Mouse (Mus musculus) c-Kit-positive CD71-negative TER-119-negative erythroid progenitor cells, embryonic 14.5 days (primary cell): ENCODE measurements at regions not wholly inside any gene's neighbourhood (a gene's known extent, or its start where the extent isn't known, plus 50 kb on each side); places are given as distances from the start of the nearest gene placed in this dataset.

Experiments
- DNase-seq: peaks from one replicate; pipeline ENCODE4 v3.0.0-alpha.2; 2013; ENCODE audit warnings: low read depth

DNA sequence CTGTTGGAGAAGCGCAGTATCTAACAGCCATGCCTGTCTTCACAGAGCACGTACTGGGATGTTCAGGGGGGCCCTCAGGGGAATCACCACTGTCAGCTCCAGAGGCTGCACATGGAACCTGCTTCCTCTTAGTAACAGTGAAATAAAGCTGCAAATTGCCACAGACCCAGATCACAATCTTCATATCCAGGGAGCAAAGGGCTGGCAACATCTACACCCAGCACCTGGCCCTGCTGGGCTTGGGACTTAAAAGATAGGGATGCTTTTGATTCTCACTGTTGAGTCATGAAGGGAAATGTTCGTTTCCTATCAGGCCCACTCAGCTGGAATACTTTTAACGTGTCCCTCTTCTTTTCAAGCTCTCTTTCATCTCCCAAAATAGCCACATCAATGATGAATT is 322.4 kb upstream of the Trib2 start:
- no peak for DNase-seq

DNA sequence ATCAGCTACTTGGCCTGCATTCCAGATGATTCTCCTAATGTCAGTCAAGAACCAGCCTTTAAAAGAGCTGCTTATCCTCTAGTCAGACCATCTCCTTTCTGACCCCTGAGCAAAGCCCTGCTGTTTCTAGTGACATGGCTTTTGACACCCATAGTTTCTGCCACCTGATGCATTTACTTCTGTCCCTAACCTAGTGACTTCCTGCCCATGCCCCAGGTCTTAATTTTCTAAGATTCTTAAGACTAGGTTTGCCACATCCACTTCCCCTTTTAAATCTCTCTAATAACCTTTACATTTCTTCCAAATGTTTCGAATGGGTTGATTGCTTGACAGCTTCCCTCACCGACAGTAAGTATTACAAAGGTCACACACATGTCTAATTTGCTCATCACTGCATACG is 321.1 kb upstream of the Trib2 start:
- no peak for DNase-seq

DNA sequence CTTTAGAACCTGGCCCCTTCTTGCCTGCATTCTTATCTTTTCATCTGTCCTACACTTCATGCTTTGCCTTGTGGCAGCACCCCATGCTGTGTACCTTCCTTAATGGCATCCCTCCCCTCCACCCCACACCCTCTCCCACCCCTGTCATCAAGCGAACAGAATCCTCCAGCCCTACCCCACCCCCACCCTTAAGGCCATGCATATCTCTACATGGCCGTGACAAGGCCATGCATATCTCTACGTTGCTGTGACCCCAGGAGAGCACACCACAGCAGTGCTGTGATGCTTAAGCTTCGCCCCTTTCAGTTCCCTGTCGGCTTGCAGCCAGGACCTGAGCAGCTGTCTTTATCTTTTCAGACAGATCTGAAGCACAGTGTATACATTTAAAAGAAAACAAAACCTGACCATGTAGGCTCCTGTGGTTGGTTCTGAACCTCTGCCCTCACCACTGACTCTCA is 319.5 kb upstream of the Trib2 start:
- no peak for DNase-seq

DNA sequence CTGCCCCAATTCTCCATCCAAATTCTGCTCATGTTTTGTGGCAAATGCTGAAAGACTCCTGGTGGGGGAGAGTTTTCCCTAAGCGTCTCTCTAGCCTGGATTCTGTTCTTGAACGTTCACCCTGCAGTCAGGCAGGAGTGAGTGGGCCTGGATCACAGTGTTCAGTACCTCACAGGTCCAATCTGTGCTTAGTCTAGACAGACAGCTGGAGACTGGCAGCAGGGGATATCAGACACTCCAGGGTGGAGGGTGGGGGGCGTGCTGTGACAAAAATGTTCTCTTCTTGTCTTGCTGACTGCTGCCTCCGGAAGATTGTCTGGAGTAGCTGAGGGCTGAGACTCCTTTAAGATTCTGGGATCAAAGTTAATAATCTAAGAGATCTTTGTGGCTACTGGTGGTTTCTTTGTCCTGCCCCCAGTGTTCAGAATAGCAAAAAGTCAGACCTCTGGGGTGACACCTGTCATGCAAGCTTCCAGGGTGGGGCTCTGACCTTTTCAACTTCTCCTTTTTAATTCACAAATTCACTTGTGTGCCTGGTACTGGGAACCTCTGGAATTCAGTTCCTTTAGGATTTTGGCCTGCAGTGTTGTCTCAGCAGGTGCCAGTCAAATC is 319.0 kb upstream of the Trib2 start:
- DNase-seq: no peak

DNA sequence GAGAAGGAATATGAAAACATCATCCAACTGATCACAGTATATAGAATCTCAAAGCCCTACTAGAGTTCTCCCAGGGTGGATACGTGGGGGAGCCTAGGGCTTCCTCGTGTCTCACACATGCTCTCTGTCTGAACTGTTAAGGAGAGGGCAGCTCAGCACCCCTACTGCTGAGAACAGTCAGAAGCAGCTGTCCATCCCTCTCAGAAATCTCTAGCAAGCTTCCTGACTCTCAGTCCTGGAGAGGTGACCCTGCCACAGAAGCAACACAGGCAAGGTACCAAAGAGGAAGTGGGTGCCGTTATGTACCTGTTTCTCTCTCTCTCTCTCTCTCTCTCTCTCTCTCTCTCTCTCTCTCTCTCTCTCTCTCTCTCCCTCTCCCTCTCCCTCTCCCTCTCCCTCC is 317.7 kb upstream of the Trib2 start:
- DNase-seq: no peak

DNA sequence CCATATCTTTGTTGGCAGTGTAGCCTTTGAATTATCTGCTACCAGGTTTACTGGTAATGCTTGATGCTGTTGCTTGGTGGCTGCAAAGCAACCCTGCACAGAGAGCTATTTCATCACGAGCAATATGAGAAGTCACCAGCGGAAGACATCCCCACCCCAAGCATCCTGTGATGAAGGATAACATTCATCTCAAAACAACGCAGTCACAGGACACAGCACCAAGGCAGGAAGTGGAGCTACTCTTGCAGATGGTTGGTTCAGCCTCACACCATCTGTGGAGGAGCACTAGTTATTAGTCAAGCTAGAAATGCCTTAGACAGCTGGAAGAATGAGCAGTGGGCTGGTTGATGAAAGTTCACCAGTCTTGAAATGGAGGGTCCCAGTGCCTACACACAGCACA is 316.5 kb upstream of the Trib2 start:
- no peak for DNase-seq

DNA sequence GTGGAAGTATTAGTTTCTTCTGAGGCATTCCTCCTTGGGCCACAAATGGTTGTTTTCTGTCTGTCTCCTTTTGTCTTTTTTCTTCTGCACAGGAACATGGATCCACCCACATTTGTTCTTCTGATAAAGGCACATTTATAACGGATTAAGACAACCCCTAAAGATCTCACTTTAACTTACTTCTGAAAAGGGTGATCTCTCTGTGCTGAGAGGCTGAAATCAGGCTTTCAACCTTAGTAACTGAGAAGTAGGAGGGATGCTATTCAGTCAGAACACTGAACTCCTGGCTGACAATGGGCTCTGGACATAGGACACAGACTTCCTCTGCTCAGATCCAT is 315.0 kb upstream of the Trib2 start:
- DNase-seq: no peak

DNA sequence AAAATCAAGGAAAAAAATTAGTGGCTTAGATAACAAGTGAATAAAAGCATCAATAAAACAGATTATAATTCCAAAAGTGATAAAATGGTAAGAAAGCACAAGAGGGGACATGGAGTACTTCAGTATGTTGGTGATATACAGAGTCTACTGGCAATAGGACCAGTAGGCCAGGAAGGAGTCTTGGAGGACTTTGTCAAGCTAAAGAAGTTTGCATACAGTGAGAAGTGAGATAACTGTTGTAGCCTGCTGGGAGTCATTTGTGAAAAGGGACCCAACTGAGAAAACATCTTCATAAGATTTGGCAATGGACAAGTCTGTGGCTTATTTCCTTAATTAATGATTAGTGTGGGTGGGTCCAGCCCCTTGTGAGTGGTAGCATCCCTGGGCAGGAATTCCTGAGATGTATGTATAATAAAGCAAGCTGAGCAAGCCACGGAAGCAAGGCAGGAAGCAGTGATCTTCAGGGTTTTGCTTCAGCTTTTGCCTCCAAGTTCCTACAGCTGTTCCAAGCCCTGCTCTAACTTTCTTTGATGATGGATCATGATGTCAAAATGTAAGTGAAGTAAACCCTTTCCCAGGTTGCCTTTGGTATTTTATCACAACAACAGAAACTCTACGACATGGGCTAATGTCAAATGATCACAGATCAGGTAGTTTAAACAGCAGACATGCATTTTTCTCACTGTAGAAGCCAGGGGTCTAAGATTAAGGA is 314.5 kb upstream of the Trib2 start:
- no peak for DNase-seq

DNA sequence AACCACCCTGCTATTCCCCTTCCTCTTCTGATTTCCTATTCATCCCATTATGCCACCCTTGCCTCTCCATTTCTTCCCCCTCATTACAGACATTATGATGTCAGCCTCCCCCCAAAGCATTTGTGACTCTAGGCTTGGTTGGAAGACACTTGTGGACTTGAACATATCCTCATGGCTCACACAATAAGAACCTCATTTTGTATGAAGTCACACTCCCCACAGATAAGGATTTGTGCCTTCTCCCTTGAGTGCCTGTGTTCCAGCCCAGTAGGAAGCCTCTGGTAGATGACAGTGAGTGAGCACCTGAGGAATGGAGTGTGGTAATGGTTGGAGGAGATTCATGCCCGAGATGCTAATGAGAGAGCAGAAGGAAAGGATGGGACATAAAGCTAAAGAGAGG is 313.9 kb upstream of the Trib2 start:
- DNase-seq: no peak

DNA sequence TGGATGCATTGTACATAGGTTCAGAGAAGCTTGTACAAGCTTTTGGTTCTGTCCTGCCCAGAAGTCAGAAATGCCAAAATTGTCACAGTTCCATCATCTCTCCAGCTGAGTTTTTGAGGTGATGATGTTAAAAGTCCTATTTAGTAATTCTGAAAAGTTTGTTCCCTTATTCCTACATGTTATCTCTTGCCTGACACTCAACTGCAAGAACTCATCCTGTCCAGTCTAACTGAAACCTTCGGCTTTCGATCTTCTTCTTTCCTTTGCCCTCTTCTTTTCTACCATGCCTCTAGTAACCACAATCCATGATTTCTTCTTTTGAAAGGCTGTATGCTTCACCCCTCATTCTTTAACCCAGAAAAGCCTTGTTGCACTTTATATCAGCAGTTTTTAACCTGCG is 313.2 kb upstream of the Trib2 start:
- no peak for DNase-seq

DNA sequence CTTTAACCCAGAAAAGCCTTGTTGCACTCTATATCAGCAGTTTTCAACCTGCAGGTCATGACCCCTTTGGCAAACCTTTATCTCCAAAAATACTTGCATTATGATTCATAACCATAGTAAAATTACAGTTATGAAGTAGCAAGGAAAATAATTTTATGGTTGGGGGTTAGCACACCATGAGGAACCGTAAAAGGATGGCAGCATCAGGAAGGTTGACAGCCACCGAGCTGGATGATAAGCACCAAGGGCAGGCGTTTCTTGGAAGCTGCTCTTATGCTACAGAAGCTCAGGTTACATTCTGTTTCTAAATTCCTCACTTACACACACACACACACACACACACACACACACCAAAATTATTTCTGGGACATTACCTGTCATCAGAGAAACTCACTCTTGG is 312.5 kb upstream of the Trib2 start:
- no peak for DNase-seq

DNA sequence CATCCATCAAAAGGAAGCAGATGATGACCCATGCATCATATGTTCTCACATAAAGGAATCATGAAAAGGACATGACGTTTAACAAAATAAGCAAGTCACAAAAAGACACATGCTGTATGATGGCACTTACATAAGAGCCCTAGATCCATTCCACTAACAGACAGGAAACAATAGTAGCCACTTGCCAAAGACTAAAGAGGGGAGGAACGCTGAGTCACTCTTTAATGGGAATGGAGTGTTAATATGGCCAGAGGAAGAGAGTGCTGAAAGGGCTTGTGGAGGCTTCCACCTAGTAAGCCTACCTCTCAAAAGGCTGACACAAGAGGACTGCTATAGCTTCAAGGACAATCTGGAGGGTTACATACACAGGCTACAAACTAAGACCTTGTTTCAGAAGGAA is 308.2 kb upstream of the Trib2 start:
- no peak for DNase-seq

DNA sequence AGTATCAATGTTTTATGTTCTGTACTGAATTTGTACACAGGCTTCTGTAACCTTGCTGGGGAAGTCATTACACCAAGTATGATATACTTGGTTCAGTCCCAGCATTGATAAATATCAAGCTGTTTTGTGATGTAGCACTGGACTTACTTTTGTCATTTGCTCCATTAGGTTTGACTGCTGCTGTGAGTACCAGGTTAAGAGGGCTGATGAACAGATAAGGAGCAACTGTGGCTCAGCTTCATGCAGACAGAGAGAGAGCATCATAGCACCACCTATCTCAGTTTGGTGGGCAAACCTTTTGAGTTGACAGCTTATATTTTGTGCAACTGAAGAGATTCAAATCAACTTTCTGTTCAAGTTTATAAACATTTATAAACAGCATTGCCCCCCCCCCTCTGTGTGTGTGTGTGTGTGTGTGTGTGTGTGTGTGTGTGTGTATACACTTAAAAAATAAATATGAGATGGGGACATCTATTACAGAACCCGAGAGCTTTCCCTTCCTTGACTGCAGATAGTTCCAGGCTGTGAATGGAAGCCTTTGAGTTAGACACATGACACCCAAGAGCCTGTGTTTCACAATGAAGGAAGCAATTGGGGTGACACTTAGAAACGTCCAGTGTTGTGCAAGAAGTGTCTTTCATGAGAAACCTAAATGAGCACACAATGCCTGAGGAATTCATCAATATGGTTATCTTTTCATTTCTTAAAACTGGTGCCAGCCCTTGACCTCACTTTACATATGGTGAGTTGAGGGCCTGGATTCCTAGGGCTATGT is 305.8 kb upstream of the Trib2 start:
- no peak for DNase-seq

DNA sequence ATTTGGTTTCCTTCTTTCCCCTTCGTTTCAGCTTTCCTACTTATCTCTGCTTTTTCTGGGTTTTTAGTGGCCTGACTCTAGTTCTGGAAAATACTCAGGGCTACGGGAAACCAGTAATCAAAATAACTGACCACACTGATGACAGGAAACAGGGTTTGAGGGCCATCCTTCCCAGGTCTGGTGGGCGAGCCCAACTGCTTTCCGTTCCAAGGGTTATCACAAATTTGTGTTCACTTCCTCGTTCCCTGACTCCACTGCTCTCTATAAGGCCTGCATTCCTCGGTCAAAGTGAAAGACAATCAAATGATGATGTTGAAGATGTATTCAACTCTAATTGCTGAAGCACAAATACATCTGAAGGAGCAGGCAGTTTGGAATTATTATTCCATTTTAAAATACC is 305.1 kb upstream of the Trib2 start:
- DNase-seq: no peak

DNA sequence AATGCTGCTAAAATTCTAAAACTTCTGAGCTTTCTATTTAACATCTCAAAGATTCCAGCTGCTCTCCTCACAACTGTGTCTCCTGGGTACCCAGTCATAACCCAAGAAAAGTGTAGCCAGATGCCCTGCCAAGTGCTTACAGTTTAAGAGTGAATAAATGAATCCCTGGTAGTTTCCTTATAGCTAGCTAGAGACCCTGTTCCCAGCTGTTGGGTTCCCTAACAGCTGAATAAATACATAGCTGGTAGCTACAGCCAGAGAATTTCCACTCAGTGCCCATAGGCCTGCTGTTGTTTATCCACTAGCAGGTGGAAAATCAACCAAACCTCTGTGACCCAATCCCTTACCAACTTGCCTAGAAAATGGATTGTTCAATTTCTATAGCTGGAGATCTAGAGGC is 302.0 kb upstream of the Trib2 start:
- DNase-seq: no peak

DNA sequence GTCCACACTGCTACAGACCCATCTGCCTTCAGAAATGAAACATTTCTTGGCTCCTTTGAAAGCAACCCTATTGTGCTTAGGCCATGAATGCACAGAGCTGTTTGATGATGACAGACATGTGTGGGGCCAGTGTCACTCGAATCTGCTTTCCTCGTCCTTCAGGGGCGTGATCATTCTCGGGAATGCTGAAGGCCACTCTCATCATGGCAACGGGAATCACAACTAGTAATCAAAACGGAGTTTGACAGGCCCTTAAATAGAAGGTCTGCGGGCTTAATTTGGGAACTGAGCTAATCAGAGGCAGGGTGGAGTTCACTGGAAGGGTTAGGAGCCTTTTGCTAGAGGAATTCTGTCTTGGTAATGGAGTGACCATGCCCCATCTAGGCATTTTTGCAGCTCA is 290.2 kb upstream of the Trib2 start:
- DNase-seq: no peak

DNA sequence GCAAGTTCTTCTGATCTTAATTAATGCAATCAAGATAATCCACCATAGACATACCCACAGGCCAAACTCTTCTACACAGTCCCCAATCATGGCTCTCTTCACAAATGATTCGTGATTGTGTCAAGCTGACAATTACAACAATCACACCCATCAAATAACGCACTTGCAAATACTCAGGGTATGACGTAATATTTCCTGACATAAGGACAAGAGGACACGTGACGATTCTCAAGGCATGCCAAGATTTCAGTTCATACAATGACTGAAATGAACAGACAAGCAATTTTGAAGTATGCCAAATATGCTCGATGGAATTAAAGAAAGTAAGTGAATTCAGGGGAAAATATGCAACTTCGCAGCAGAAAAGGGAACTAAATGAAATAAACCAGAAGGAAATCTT is 282.1 kb upstream of the Trib2 start:
- no peak for DNase-seq

DNA sequence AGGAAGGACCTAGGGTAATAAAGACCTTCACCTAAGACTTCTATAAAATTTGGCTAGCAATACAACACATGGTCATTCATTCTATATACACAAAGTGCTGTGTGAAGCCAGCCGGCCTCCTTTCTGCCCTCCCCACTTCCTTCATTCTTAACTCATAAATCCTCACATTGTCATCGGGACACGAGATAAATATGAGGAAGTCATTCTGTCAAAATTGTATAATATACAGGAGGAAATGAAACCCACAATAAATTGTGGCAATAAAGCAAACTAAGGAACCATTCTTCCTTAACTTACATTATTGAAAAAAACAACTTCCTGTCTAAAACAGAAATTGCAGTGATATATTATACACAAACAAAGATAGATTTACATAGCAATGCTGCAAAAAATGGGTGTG is 275.9 kb upstream of the Trib2 start:
- DNase-seq: peak; percentile 5

DNA sequence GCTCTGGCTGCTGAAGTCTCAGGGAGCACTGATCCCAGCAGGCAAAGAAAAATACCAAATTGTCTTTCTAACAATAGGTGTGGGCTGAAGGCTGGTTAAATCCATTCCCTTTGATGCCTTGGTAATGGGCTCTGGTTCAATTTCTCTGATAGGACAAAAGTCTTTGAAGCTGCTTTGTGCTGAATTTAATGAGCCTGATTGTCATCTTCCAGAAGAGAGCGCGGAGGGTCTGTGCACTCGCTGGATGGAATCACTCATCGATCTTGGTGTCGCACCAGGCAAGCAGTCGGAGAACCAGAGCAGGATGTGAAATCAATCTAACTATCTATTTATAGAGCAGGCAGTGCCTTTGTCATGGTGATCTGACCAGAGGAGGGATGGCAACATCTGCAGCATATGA is 274.6 kb upstream of the Trib2 start:
- DNase-seq: no peak

DNA sequence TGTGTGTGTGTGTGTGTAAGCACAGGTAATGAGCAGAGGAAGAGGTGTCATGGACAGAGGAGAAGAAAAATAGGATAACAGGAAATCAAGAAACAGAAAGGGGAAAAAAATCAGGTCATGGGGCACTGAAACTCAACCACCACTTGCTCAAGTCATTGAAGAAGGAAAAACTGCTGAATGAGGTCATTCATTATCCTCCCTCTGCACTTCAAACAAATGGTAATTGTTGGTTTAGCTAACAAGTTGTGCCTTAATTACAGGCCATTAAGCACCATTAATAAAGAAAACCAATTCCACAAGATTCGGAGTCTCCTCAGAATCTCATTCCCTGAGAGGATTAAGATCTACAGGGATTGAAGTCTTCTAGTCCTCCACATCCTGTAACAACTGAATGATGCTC is 266.5 kb upstream of the Trib2 start:
- DNase-seq: no peak

DNA sequence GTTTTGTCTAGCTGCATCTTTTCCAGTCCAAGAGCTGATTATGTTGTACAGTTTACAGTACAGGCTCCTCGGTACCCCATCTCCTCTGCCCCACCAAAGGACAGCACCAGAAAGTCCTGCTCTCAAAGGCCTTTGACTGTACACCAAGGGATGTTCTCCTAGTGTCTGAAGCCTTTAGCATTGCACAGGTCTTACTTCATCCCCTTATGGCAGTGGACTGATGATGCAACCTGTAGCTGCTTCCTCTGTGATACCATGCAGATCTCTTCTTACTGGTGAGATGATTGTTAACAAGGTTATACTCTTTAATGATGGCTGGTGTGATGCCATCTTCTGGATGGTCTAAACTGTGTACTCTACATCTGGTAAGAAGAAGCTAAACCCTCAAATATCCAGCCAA is 260.5 kb upstream of the Trib2 start:
- no peak for DNase-seq

DNA sequence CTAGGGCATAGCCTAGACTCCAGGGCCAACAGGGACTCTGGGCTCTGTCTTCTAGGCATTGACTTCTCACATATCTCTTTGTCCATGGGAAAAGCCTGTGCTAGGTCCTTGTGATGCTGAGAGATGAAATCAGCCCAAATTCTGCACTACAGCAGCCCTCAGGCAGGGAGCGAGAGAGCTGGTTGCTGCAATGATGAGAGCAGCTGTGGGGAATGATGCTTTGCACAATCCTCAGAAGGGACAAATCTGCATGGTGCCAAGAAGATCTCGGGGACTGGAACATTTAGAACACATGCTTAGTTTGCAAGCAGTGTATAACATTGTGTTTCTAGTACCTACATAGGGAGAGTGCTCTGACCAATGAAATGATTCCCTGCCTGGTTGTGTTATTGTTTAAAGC is 259.2 kb upstream of the Trib2 start:
- no peak for DNase-seq

DNA sequence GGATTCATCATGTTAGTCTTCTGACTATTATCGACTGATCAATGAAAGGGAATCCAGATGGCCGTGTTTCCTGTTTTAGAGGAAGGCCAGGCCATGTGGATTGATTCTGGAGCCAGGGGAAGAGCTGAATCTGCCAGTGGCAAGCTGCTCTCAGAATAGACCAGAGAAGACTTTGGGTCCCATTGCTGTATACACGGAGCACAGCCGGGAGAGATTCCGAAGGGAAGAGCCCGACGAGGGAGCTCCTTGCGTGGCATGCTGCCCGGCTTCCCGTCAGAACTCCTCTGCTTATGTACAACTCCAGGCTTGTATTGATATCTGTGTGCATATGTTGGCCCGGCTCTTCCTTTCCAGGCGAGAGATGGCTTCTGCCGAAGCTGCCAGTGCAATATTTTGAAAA is 252.2 kb upstream of the Trib2 start:
- no peak for DNase-seq

DNA sequence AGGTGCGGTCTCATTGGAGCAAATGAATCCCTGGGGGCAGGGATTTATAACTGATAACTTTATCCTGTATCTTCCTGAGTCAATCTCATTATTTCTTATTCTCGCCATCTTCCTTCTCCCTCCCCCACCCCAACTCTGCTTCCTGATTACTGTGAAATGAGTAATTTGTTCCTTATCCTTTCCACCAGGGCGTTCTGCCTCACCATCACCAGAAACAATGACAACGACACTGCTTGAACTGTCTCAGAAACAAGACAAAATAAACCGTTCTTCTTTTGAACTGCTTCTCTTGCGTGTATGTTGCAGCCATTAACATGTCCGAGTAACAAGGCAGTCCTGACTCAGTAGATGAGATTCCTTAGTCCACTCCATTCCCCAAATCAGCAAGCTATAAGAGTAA is 246.0 kb upstream of the Trib2 start:
- no peak for DNase-seq
